Mouse (Mus musculus) CD8-positive naive resting alpha-beta T cell, adult 2 months (primary cell): Measurements from ENCODE around the gene Col4a1.

Experiments used
- DNase-seq, 2 experiments: peaks; one replicate each; pipeline ENCODE4 v3.0.0; 2022; ENCODE audit warnings: low read depth in 2 of 2, low spot score in 2 of 2

The Col4a1 gene

DNA sequence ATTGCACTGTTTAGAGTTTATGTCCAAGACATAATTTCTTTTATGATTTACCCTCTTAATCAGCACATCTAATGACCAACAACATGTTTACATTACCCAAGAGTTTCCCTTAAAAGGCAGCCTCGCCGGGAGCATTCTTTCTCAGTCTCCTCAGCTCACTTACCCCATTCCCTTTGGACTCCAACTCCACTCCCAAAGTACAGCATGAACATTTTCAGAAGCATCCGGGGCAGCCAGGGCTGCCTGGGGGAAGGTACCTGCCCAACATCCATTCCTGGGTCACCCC is 13.4 kb downstream of the Col4a1 start:
- DNase-seq: no peak

DNA sequence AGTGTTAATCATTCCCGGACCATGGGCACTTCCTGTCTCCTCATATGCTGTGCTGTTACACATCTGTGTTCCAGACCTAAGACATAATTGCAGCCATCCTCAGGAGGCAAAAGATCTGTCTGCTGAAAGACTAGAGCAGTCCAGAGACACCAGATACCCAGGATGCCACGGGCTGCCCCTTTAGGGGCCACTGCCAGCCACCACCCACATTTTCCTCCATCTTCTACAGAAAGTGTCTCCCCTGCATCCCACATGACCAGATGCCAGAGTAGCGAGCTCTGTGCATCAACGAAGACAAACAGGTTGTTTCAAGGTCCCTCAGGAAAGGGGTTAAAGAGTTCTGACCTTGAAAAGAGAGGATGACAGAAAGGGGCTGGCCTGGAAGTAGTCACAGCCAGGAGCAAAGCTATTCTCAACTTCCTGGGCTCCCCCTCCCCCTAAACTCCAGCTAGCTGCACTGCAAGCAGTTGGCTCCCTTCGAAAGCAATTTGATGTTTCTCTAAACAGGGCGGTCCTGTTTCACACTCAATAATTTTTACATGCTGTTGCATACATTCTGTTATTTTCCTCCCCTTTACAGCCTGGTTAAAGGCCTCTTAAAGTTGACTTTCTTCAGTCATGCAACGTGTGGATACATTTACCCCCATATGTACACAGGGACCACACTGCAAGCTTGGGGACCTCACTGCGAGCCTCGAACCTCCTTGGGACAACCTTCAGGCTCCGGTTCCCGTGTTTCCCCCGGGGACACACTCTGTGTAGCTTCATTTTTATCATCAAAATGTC is 13.9 kb downstream of the Col4a1 start:
- DNase-seq: no peak

DNA sequence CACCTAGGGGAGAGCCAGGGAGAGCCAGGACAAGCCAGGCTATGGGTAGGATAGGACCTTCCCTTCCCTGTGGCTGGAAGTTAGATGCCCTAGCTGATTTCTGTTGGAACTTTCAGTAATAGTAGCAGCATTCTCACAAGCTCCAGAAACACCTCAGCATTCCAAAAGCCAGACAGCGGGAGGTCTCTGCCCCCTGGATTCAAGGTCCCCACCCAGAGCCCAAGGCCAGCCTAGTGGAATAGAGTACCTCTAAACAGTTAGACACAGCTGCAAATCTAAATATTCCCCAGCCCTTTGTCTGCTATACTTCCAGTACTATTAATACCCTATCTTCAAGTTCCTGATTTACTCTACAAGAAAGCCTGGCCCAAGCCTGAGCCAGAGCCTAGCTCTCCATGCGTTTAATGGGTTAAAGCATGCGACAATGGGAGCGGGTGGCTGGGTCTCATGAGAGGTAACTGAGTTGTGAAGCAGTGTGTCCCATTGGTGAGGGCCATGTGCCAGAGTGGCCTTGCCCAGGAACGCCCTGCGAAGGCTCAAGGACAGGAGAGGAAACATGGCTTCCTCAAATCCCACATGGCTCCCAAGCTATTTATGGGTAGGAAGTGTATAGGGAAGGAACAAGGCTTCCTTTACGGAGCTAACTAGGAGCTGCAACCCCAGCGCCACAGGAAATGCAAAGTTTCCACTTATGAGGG is 15.3 kb downstream of the Col4a1 start:
- DNase-seq: no peak

DNA sequence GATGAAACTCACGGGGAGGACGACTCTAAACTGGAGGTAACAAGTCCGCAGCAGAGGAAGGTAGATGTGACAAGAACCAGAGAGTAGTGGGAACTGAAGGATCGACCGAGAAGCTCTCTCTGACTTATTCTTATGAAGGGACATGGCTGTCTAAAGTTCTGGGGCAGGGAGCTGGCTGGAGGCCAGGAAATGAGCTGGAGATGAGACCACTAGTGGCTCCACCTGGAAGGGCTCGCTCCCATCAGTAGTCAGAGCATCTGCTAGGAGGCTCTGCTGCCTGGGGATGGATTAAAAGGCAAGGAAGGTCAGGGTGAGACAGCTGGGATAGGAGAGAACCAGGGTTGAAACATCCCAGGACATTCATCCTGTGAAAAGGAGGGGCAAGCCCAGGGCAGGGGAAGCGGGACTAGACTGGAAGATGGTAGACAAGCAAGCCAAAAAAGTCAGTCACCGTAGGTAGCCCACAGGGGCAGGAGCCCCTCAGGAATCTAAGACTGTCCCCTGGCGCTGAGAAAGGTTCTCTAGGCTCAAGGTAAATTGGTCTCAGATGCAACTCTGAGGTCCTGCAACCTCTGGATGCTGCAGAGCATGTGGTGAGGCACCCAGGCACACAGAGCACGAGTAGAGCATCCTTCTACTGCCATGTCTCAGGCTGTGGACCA is 16.2 kb downstream of the Col4a1 start:
- DNase-seq: no peak

DNA sequence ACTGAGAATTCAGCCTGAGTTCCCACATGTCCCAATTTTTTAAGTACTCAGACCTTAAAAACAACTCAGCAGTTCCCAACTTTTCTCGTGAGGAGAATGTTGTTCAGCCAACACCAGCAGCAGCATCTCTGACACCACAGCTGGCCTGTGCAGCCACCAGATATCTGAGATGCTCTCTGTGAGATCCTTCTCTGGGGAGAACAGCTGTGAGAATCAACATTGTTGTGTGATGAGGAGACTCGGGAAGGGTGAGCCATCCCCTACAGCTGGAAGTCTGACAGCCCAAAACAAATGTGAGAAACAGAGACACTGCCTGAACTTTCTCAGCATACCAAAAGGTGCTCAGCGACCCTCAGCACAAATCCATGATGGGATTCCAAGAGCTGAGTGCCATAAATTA is 20.0 kb downstream of the Col4a1 start:
- DNase-seq: no peak

- no peak for DNase-seq
Observed at GRCm38 (mm10) chr8:11290533-11290932, 22.1 kb downstream of the Col4a1 start.

DNA sequence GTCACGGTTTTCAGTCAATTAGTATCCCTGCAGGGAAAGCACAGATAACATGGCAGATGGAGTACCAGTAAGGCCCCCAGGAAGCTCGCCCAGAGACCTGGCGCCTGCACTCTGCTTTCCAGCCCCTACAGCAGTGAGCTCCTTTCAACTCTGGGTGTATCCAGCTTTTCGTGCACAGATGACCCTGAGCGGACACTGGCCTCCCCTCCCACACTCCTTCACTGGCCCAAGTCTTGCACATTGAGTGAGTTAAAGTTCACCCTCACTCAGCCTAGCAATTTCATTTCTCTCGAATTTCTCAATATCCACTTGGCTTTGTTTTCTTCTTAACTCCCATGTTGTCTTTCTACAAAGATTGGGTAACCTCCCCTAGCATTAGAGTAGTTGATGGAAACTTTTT is 24.3 kb downstream of the Col4a1 start:
- no peak for DNase-seq

- no peak for DNase-seq
Observed at GRCm38 (mm10) chr8:11287139-11287538, 25.5 kb downstream of the Col4a1 start.

DNA sequence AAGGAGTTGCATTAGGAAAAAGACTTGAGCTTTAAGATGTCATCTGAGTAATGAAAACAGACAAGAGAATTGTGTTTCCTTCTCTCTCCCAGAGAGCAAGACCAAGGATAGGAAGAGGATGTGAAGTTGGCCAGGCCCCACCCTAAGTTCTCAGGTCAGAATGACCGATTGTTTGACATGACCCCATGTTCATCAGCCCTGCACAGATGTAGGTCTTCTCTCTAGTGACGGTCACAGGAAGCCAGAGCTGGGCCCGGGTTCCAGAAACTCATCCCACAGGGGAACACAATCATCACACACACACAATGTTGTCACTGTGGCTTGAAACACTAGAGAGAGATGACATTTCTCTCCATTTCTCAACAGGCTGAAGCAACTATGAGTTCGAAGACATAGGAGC is 27.2 kb downstream of the Col4a1 start:
- DNase-seq: no peak

DNA sequence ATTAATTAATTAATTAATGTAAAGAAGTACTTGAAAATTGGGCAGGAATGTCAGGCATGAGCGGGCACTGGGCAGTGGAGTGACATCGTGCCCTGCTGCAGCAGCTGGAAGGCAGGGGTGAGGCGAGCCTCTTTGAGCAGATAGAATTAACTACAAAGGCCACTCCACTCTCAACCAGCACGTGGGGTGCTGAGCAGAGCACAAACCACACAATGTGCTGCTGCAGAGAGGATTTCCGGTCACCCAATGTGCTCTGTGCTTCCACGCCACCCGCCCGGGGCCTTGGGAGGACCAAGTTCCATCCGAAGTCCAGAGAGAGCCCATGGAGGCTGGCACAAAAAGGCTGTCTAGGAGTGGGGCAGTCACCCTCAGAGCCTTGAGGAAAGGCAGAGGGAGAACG is 29.4 kb downstream of the Col4a1 start:
- DNase-seq: no peak

- no peak for DNase-seq
Observed at GRCm38 (mm10) chr8:11282696-11283095, 29.9 kb downstream of the Col4a1 start.

GRCm38 (mm10) chr8:11282139-11282538 is 30.5 kb downstream of the Col4a1 start:
- DNase-seq: no peak

- no peak for DNase-seq
Observed at GRCm38 (mm10) chr8:11280721-11281268, 31.8 kb downstream of the Col4a1 start.

DNA sequence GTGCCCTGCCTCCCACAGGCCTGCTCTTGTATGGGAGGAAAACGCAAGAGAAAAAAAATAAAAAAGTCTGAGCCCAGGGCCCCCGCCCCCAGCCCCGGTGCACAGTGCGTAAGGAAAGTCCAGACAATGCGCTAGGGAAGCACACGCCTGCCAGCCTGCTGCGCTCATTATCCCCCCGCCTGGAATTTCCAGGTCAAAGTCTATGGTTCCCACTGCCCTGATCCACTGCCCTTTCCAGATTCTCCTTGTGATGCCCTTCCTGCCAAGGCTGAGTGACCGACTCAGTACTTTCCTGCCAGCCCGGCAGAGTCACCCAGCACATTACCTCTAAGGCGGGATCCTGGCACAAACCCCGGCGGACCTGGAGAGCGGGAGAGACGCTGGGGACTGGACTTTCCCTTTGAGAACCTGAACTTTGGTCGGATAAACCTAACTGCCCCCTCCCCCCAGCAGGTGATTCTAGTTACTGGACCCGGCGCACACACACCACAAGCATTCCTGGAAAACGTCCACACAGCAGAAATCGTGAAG is 33.3 kb downstream of the Col4a1 start:
- DNase-seq: no peak

DNA sequence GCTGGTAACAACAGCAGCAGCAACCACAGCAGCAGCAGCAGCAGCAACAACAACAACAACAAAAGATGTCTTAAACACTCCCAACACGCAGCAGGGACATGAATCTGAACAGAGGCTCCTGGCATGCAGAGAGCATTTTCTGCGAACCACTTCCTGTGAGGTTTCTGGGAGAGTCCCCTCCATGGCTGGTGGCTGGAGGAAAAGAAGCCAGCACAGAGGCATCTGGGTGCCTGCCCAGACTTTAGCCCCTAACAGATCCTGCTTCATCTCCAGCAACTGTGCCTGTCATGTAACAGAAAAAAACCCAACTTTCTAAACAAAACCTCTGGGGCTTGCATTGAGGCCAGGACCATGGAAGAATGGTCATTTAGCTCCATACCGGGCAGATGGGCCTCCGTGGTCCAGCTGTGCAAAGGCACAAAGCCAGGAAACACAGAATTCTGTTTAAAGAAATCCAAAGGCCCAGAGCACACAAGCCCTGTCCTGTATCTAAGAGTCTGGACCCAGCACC is 34.5 kb downstream of the Col4a1 start:
- DNase-seq: no peak

DNA sequence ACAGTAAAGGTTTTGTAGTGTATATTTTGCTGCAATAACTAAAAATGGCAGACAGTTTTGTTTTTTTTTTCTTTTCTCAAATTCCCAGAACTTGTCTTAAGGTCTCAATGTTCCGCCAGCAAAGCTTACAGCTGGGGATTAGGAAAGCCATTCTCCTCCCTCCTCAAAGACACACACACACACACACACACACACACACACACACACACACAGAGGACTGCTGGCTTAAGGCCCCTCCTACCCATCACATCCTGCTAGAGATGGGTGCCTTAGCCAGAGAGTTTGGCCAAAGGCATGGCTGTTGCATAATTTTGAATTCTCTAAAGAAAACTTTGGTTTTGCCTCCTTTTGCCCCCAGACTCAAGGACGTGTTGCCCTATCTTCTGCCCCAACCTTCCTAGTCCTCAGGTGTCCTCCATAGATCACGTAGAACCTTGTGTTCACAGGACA is 35.0 kb downstream of the Col4a1 start:
- DNase-seq: no peak

DNA sequence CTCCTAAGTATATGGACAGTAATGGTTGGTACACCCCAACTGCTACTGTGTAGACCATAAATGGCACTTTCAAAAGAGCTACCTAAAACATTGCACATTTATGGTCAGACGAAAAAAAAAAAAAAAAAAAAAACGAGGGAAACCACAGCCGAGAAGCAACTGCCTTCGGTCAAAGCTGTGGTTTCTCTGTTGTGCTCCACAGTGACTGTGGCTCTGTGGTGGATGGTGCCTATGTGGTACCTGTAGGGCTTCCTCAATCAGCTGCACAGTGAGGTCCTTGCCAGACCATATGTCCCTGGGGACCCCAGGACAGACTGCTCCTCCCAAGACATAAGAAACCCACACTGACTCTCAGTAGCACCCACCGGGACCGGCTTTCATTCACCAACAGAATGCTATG is 36.3 kb downstream of the Col4a1 start:
- DNase-seq: no peak

- no peak for DNase-seq
Observed at GRCm38 (mm10) chr8:11274415-11274814, 38.2 kb downstream of the Col4a1 start.

DNA sequence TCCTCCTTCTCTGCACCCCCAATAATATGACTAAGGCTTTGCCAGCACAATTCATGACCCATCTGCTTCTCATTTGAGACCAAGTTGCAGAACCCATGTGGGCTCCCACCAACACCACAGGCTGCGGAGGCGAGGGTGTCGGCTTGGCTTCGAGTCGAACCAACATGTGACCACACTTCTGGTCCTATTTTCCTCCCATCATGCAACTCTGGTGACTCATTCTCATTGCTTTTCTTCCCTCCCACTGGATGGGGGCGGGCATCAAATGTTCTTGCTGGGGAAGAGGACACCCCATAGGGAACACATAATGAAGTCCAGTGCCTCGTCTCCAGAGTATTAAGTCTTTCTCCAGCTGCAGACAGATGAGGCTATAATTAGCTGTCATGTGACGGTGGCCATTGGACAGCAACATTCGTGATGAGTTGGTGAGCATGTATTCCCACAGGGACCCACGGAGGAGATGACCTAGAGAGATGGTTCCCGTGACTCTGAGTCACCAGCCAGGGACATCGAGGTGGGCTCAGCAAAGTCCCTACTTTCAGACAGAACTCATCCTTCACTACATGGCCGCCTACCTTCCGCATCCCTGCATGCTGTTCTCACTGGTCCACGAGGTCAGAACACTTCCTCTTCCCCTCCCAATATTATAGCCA is 39.0 kb downstream of the Col4a1 start:
- DNase-seq: no peak

DNA sequence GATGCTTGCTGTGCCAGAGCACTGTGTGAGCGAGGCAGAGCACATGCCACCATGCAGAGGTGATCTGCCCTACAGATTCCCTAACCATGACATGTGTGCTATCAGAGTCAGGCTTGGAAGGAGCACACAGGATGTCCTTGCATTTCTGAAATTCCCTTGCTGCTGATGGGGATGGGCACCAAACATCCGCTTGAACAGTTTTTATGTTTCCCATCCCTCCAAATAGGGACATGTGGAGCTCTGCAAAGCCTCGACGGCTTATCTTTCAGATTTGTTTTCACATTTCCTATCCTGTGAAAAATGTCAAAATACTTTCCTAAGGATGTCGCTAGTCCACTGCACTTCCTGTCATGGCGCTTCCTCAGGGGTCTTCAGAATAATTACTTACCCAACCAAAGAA is 40.4 kb downstream of the Col4a1 start:
- no peak for DNase-seq

GRCm38 (mm10) chr8:11270826-11271225 is 41.8 kb downstream of the Col4a1 start:
- no peak for DNase-seq
